Mouse (Mus musculus) small intestine, adult 2 months (tissue): ENCODE measurements around the gene Abcb11.

Experiments
- CTCF ChIP-seq: fragments of 200-500 bp; IDR thresholded peaks from 2 replicates; pipeline ENCODE4 v1.5.1; 2012; ENCODE audit warnings: low read depth, mild to moderate bottlenecking, control low read depth, inconsistent platforms, low read length, moderate library complexity, mixed read lengths; ENCODE audit not compliant: insufficient replicate concordance, insufficient read length; ENCODE audit errors: extremely low read depth
- POLR2A ChIP-seq: fragments of 200-500 bp; IDR thresholded peaks from 2 replicates; pipeline ENCODE4 v1.6.1; 2012; ENCODE audit warnings: low read depth, mild to moderate bottlenecking, control low read depth, inconsistent platforms, low read length, moderate library complexity

- TF ChIP-seq CTCF = no peak
- TF ChIP-seq POLR2A = no peak
These were observed 21.0 kb downstream of the Abcb11 start for GRCm38 (mm10) chr2:69321457-69321856.
